Mouse (Mus musculus) kidney, adult 2 months (tissue): ENCODE results near the gene Iqck.

ENCODE experiments used
- CTCF ChIP-seq: fragments of 200-500 bp; conservative IDR thresholded peaks from 2 replicates; pipeline ENCODE4 v1.5.1; 2011; ENCODE audit warnings: low read depth, mild to moderate bottlenecking, control low read depth, low read length, moderate library complexity, mixed read lengths; ENCODE audit not compliant: insufficient read depth, insufficient read length
- POLR2A ChIP-seq: fragments of 200-500 bp; IDR thresholded peaks from one replicate; pipeline ENCODE4 v1.6.1; 2011; ENCODE audit warnings: low read depth, low read length, control low read depth

- TF ChIP-seq CTCF (no peak), POLR2A (no peak)
Observed at GRCm38 (mm10) chr7:118991341-118991884, 135.9 kb downstream of the Iqck start.
